Mouse (Mus musculus) bone marrow, adult 2 months (tissue): ENCODE data around the gene Galnt17.

Source experiments
- CTCF ChIP-seq: fragments of 200-500 bp; IDR thresholded peaks from 2 replicates; pipeline ENCODE4 v1.5.1; 2011; ENCODE audit warnings: low read length, control low read depth; ENCODE audit not compliant: control insufficient read depth, insufficient read depth
- POLR2A ChIP-seq: fragments of 200-500 bp; IDR thresholded peaks from 2 replicates; pipeline ENCODE4 v1.6.1; 2011; ENCODE audit warnings: low read depth, mild to moderate bottlenecking, control low read depth, low read length, borderline replicate concordance; ENCODE audit not compliant: control insufficient read depth

- TF ChIP-seq CTCF (no peak), POLR2A (no peak)
Observed at GRCm38 (mm10) chr5:131250701-131251636, 57.3 kb downstream of the Galnt17 start.
